Mouse (Mus musculus) neutrophil, adult 65 days (primary cell): ENCODE data around the gene Fsd2. TPM values are rescaled to one million over a fixed set of nuclear protein-coding genes. Genes with fewer than 3 reads are reported as not detected.

ENCODE experiments used
- total RNA-seq: library from RNA; stranded (reverse); gene quantifications from 2 replicates; pipeline ENCODE4 v1.2.4, GENCODE M21; 2023

Fsd2 gene
- total RNA-seq, result not detected in 2 replicates

GRCm38 (mm10) chr7:81566892-81567291, at the start of gene Fsd2:
Gene Fsd2 (minus strand): TSS chr7:81566944.

GRCm38 (mm10) chr7:81571108-81571940, 4.6 kb upstream of the Fsd2 start, which contains the start of gene Whamm:
Gene Whamm (plus strand): TSS chr7:81571266.

GRCm38 (mm10) chr7:81498181-81498580, 68.6 kb downstream of the Fsd2 start, which contains the start of gene BC048679:
Gene BC048679 (minus strand): TSS chr7:81498281.

GRCm38 (mm10) chr7:81493331-81494021, 73.3 kb downstream of the Fsd2 start, which contains the start of gene Ap3b2:
Gene Ap3b2 (minus strand): TSS chr7:81493925.

Other genes starting within 250 kb of the Fsd2 start
- gene Rps17, start 221.7 kb downstream of the Fsd2 start, total RNA-seq, result 459 and 559 TPM in 2 replicates
- gene Cpeb1, start 111.5 kb downstream of the Fsd2 start, total RNA-seq, result 0.47 TPM in 1 of 2 replicates, not detected in the other
- not detected in 2 replicates for gene Ap3b2, start 73.0 kb downstream of the Fsd2 start, total RNA-seq
- gene BC048679, start 68.7 kb downstream of the Fsd2 start, total RNA-seq, result not detected in 2 replicates
- 18.1 and 23.5 TPM in 2 replicates for gene Whamm, start 4.3 kb upstream of the Fsd2 start, total RNA-seq
- gene Homer2, start 140.6 kb upstream of the Fsd2 start, total RNA-seq, result not detected in 2 replicates
- gene Ramac, start 196.0 kb upstream of the Fsd2 start, total RNA-seq, result 59.8 and 63.1 TPM in 2 replicates
- gene 3110040N11Rik, start 222.5 kb upstream of the Fsd2 start, total RNA-seq, result 8.8 and 10.9 TPM in 2 replicates